In genomic region chr5:143651855-143652631, GRCm38 (mm10) we compare ENCODE assay signal across 17 mouse cellular contexts. TPM values are rescaled to one million over a fixed set of nuclear protein-coding genes. Genes with fewer than 3 reads are reported as not detected.
DNase-seq lines count a peak whose midpoint lies in the region; ATAC-seq lines count a peak whose summit lies in the region.
"Had no signal": no experiment of that assay in that cellular context is flagged by ENCODE, and none has a peak within 500 bp of the region (broad histone marks: within the 10 kb centered on the region; RNA-seq: fewer than 3 reads in every experiment).

No protein-coding gene starts in this region.

- peaks cover 9% of the 10 kb centered on the region for H3K36me3 ChIP-seq in liver, embryonic 16.5 days (ENCODE audit: control insufficient read depth, insufficient read depth)
- no peaks in the 10 kb centered on the region for H3K36me3 ChIP-seq in forebrain, embryonic 16.5 days (ENCODE audit: control insufficient read depth, insufficient read depth)
- H3K36me3 ChIP-seq: embryonic facial prominence, embryonic 15.5 days; forebrain, embryonic 12.5 days; intestine, embryonic 15.5 days had no signal

- ATAC-seq in granulocyte monocyte progenitor cell, adult 5-6 weeks (replicated peaks; ENCODE audit: poor library complexity, severe bottlenecking), result peak; percentile 22
- ATAC-seq in liver, embryonic 16.5 days (ENCODE audit: low read depth), result no peak
- ATAC-seq in forebrain, embryonic 16.5 days, result no peak
- ATAC-seq: intestine, embryonic 15.5 days; Patski had no signal

- H3K27ac ChIP-seq in liver, embryonic 16.5 days (ENCODE audit: low read length), result peak overlapping the region; percentile 37
- no peak overlapping the region for H3K27ac ChIP-seq in forebrain, embryonic 16.5 days (ENCODE audit: low read length)
- H3K27ac ChIP-seq: forebrain, embryonic 12.5 days; intestine, embryonic 15.5 days; limb, embryonic 13.5 days had no signal

- H3K9me3 ChIP-seq in liver, embryonic 16.5 days (replicated peaks; ENCODE audit: control insufficient read depth, low read length), result no peaks in the 10 kb centered on the region
- H3K9me3 ChIP-seq in forebrain, embryonic 16.5 days (ENCODE audit: control insufficient read depth, low read length), result no peaks in the 10 kb centered on the region
- H3K9me3 ChIP-seq: embryonic facial prominence, embryonic 15.5 days; forebrain, embryonic 12.5 days; intestine, embryonic 15.5 days had no signal

- peaks cover 60% of the 10 kb centered on the region for H3K4me1 ChIP-seq in liver, embryonic 16.5 days (ENCODE audit: control insufficient read depth, low read depth, low read length)
- H3K4me1 ChIP-seq in forebrain, embryonic 16.5 days (replicated peaks; ENCODE audit: control insufficient read depth, insufficient read depth, low read length), result no peaks in the 10 kb centered on the region

- peak; percentile 94 for DNase-seq in heart, adult 11 months
- no peak for DNase-seq in heart, postnatal 25 days (ENCODE audit: low spot score)
- peak; percentile 17 for DNase-seq in left cerebral cortex, postnatal 4 days
- no peak for DNase-seq in left cerebral cortex, adult 9 months (ENCODE audit: low spot score in 2 of 2)
- no peak for DNase-seq in adrenal gland, postnatal 36 days
- DNase-seq: cerebellum, adult 11 months; kidney, postnatal 36 days; layer of hippocampus, postnatal 36 days; lung, postnatal 10 days had no signal

- no peak overlapping the region for H3K9ac ChIP-seq in liver, embryonic 16.5 days (ENCODE audit: low read depth, low read length)
- H3K9ac ChIP-seq in forebrain, embryonic 16.5 days (replicated peaks; ENCODE audit: low read depth, low read length), result no peak overlapping the region
- H3K9ac ChIP-seq: embryonic facial prominence, embryonic 15.5 days; forebrain, embryonic 12.5 days; intestine, embryonic 15.5 days; limb, embryonic 13.5 days had no signal

- no peaks in the 10 kb centered on the region for H3K27me3 ChIP-seq in liver, embryonic 16.5 days (ENCODE audit: control insufficient read depth, insufficient read depth, low read depth, low read length)
- no peaks in the 10 kb centered on the region for H3K27me3 ChIP-seq in forebrain, embryonic 16.5 days (replicated peaks; ENCODE audit: control insufficient read depth, insufficient read depth, low read length)
- H3K27me3 ChIP-seq: embryonic facial prominence, embryonic 15.5 days; forebrain, embryonic 12.5 days; intestine, embryonic 15.5 days; limb, embryonic 13.5 days; Patski had no signal

- intact Hi-C loops in heart, postnatal 25 days (cut with DNase I), result no loop called here
- intact Hi-C loops in left cerebral cortex, postnatal 4 days (cut with DNase I), result no loop called here

- WGBS in liver, embryonic 16.5 days (ENCODE audit: insufficient replicate concordance), result 64% methylated on average over 8 of the region's 8 CpGs
- 82% methylated on average over 8 of the region's 8 CpGs for WGBS in forebrain, embryonic 16.5 days

- no peak overlapping the region for H3K4me2 ChIP-seq in liver, embryonic 16.5 days (ENCODE audit: low read depth, low read length)
- no peak overlapping the region for H3K4me2 ChIP-seq in forebrain, embryonic 16.5 days (ENCODE audit: low read length)
- H3K4me2 ChIP-seq: embryonic facial prominence, embryonic 15.5 days; forebrain, embryonic 12.5 days; intestine, embryonic 15.5 days; limb, embryonic 13.5 days had no signal

- no peak overlapping the region for H3K4me3 ChIP-seq in liver, embryonic 16.5 days (ENCODE audit: low read depth, low read length)
- H3K4me3 ChIP-seq in forebrain, embryonic 16.5 days (replicated peaks; ENCODE audit: low read length), result no peak overlapping the region
- H3K4me3 ChIP-seq: embryonic facial prominence, embryonic 15.5 days; forebrain, embryonic 12.5 days; intestine, embryonic 15.5 days; limb, embryonic 13.5 days had no signal

RNA-seq across cellular contexts. Expression of gene Cyth3, which starts 29.8 kb away (rescaled TPM):
- total RNA-seq in heart, postnatal 25 days (2021), result 10 to 100 TPM; 43.8 to 44.9 TPM
- 100 to 1,000 TPM in 1 of 2 experiments, 10 to 100 TPM in 1; 88.2 to 115 TPM for total RNA-seq in left cerebral cortex, postnatal 4 days (2021)
- 3.7 and 3.8 TPM in 2 replicates for total RNA-seq in granulocyte monocyte progenitor cell, adult 5-6 weeks (2014; fragmentation: Nextera tagmentation)
- 4.4 and 5.1 TPM in 2 replicates for total RNA-seq in granulocyte monocyte progenitor cell, adult 5-6 weeks (2017)
- 34.7 and 35.9 TPM in 2 replicates for polyA plus RNA-seq in liver, embryonic 16.5 days (2015; fragmentation: Nextera tagmentation; extraction: Ambion mirVana)
- 48.8 and 51.9 TPM in 2 replicates for polyA plus RNA-seq in forebrain, embryonic 16.5 days (2015; fragmentation: Nextera tagmentation; extraction: Ambion mirVana)
- 100 to 1,000 TPM; 120 to 180 TPM for total RNA-seq in adrenal gland, postnatal 36 days (2021)

Comparison
In these comparisons a context has a peak if more than half of its experiments do, and no peak if none do; other contexts are left out.
1. DNase-seq: peak in heart, adult 11 months (single experiment) and left cerebral cortex, postnatal 4 days (single experiment); none in heart, postnatal 25 days (single experiment), left cerebral cortex, adult 9 months (0 of 2) and adrenal gland, postnatal 36 days (0 of 2).
2. RNA of gene Cyth3, which starts 29.8 kb away (total RNA-seq): 120 to 180 TPM in adrenal gland, postnatal 36 days, 88.2 to 115 TPM in left cerebral cortex, postnatal 4 days and 43.8 to 44.9 TPM in heart, postnatal 25 days; 3.7 to 5.1 TPM in granulocyte monocyte progenitor cell, adult 5-6 weeks; every median in the first group is over 4 times any median in the second.